Mouse (Mus musculus) myocyte (in vitro differentiated cells): ENCODE measurements around the gene Tmem91.

Experiments used
- POLR2A ChIP-seq: IDR thresholded peaks from one replicate; pipeline ENCODE4 v1.6.1; 2011; ENCODE audit warnings: low read depth, mild to moderate bottlenecking, control low read depth, moderate library complexity; ENCODE audit not compliant: insufficient read length
- REST ChIP-seq: IDR thresholded peaks from one replicate; pipeline ENCODE4 v1.6.1; 2011; ENCODE audit warnings: mild to moderate bottlenecking, control low read depth, moderate library complexity; ENCODE audit not compliant: insufficient read depth, insufficient read length
- TCF12 ChIP-seq: IDR thresholded peaks from one replicate; pipeline ENCODE4 v1.6.1; 2011; ENCODE audit warnings: mild to moderate bottlenecking, control low read depth; ENCODE audit not compliant: poor library complexity, insufficient read depth, severe bottlenecking
- TCF3 ChIP-seq: IDR thresholded peaks from one replicate; pipeline ENCODE4 v1.6.1; 2011; ENCODE audit warnings: low read depth, control low read depth; ENCODE audit not compliant: insufficient read length

GRCm38 (mm10) chr7:25624851-25625250 is 50.1 kb downstream of the Tmem91 start:
- TF ChIP-seq REST = no peak
- no peak for TF ChIP-seq POLR2A
- peak; percentile 5 for TF ChIP-seq TCF12
- TF ChIP-seq TCF3 = peak; percentile 47
